Mouse (Mus musculus) olfactory bulb, adult 2 months (tissue): ENCODE measurements around the gene Ift43.

ENCODE experiments used
- CTCF ChIP-seq: fragments of 200-500 bp; IDR thresholded peaks from 2 replicates; pipeline ENCODE4 v1.5.1; 2012; ENCODE audit warnings: low read depth, mild to moderate bottlenecking, low read length, moderate library complexity; ENCODE audit not compliant: insufficient read depth
- POLR2A ChIP-seq: fragments of 200-500 bp; IDR thresholded peaks from 2 replicates; pipeline ENCODE4 v1.6.1; 2012; ENCODE audit warnings: mild to moderate bottlenecking, low read depth, low read length, moderate library complexity; ENCODE audit not compliant: insufficient read depth

DNA sequence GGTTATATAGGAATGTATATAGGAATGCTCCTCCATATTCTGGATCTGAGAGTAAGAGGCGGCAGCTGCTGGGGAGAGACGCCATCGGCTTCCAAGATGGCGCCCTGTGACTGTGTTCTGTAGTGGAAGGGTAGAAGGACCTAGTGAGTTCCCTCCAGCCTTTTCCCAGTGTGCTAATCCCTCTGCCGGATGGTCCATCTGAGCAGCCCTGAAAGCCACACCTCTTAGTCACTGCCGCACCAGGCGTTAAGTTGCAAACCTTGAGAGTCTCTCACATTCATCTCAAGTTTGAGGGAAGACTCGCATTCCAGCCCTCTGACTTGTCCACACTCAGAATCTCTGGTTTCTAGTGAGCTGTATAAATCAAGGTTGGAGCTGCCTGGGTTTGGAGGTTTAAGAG, 46.7 kb downstream of the Ift43 start:
- TF ChIP-seq CTCF (no peak), POLR2A (no peak)
